Mouse (Mus musculus) layer of hippocampus, adult 2 months (tissue): Measurements from ENCODE around the gene Wdr93. TPM values are rescaled to one million over a fixed set of nuclear protein-coding genes. Genes with fewer than 3 reads are reported as not detected.

ENCODE experiments used
- DNase-seq, 2 experiments: peaks; one replicate each; pipeline ENCODE4 v3.0.0; 2022; ENCODE audit warnings: low spot score in 2 of 2
- H3K27ac ChIP-seq: fragments of 200-600 bp; 2 replicates; pipeline ENCODE4 v1.8.1; 2022
- H3K4me3 ChIP-seq: fragments of 200-600 bp; 2 replicates; pipeline ENCODE4 v1.8.1; 2022; ENCODE audit warnings: mild to moderate bottlenecking
- CTCF ChIP-seq: fragments of 200-600 bp; conservative IDR thresholded peaks from 2 replicates; pipeline ENCODE4 v1.8.1; 2022; ENCODE audit warnings: antibody characterized with exemption, mild to moderate bottlenecking, moderate library complexity
- total RNA-seq, 2 experiments: library from RNA; stranded (reverse); gene quantifications; 2 replicates each; pipeline ENCODE4 v1.2.3; 2021

Wdr93 gene
- total RNA-seq, 2 experiments from 2014 or later = 0.36 TPM; not detected in 1

GRCm38 (mm10) chr7:79793688-79794087 is 50.7 kb downstream of the Wdr93 start, which contains the start of gene Mesp1:
Mesp1 (minus strand) TSS chr7:79793788.
- H3K4me3 ChIP-seq = peak within 1 kb of the TSS; percentile 60
- no peak for DNase-seq
- no peak for TF ChIP-seq CTCF

GRCm38 (mm10) chr7:79798606-79799005 is 55.6 kb downstream of the Wdr93 start:
- no peak for DNase-seq
- H3K4me3 ChIP-seq = no peak overlapping the region
- no peak for TF ChIP-seq CTCF
- H3K27ac ChIP-seq = no peak overlapping the region

More at GRCm38 (mm10) chr7:79793688-79794087, 50.7 kb downstream of the Wdr93 start, which contains the start of gene Mesp1:
- H3K27ac ChIP-seq = no peak within 1 kb of the TSS

GRCm38 (mm10) chr7:79799048-79799447 is 56.1 kb downstream of the Wdr93 start:
- no peak overlapping the region for H3K4me3 ChIP-seq
- no peak overlapping the region for H3K27ac ChIP-seq
- DNase-seq = peak; percentile 72 to 87
- TF ChIP-seq CTCF = peak; percentile 93

GRCm38 (mm10) chr7:79799506-79799905 is 56.5 kb downstream of the Wdr93 start:
- no peak overlapping the region for H3K27ac ChIP-seq
- TF ChIP-seq CTCF = no peak
- H3K4me3 ChIP-seq = no peak overlapping the region
- no peak for DNase-seq

- no peak for DNase-seq
- Histone ChIP-seq H3K27ac (no peak overlapping the region), H3K4me3 (no peak overlapping the region)
- TF ChIP-seq CTCF = no peak
Measured at GRCm38 (mm10) chr7:79800336-79800735, 57.4 kb downstream of the Wdr93 start.

- no peak overlapping the region for H3K27ac ChIP-seq
- no peak for TF ChIP-seq CTCF
- DNase-seq = no peak
- no peak overlapping the region for H3K4me3 ChIP-seq
Measured at GRCm38 (mm10) chr7:79801391-79801790, 58.4 kb downstream of the Wdr93 start.

GRCm38 (mm10) chr7:79802037-79802436 is 59.1 kb downstream of the Wdr93 start:
- no peak overlapping the region for H3K4me3 ChIP-seq
- TF ChIP-seq CTCF = no peak
- DNase-seq = no peak
- no peak overlapping the region for H3K27ac ChIP-seq

- Histone ChIP-seq H3K27ac (no peak overlapping the region), H3K4me3 (no peak overlapping the region)
- DNase-seq = no peak
- TF ChIP-seq CTCF = no peak
Measured at GRCm38 (mm10) chr7:79803887-79804286, 60.9 kb downstream of the Wdr93 start.

- Histone ChIP-seq H3K27ac (no peak overlapping the region), H3K4me3 (no peak overlapping the region)
- TF ChIP-seq CTCF = no peak
- no peak for DNase-seq
Measured at GRCm38 (mm10) chr7:79808561-79808960, 65.6 kb downstream of the Wdr93 start.

- DNase-seq = peak; percentile 44 to 72
- peak within 1 kb of the TSS; percentile 51 for H3K4me3 ChIP-seq
- peak; percentile 33 for TF ChIP-seq CTCF
- H3K27ac ChIP-seq = peak within 1 kb of the TSS; percentile 32
Measured at GRCm38 (mm10) chr7:79810611-79811506, 67.9 kb downstream of the Wdr93 start, which contains the start of gene Mesp2. Mesp2 (plus strand) TSS chr7:79810727.

GRCm38 (mm10) chr7:79813409-79813808 is 70.4 kb downstream of the Wdr93 start:
- no peak for DNase-seq
- no peak for TF ChIP-seq CTCF
- H3K27ac ChIP-seq = no peak overlapping the region

GRCm38 (mm10) chr7:79818321-79818720 is 75.4 kb downstream of the Wdr93 start:
- no peak overlapping the region for H3K27ac ChIP-seq
- TF ChIP-seq CTCF = no peak
- DNase-seq = no peak

More at GRCm38 (mm10) chr7:79813409-79813808, 70.4 kb downstream of the Wdr93 start:
- H3K4me3 ChIP-seq = no peak overlapping the region

GRCm38 (mm10) chr7:79819515-79819914 is 76.6 kb downstream of the Wdr93 start:
- DNase-seq = no peak
- no peak for TF ChIP-seq CTCF
- H3K4me3 ChIP-seq = no peak overlapping the region

More at GRCm38 (mm10) chr7:79818321-79818720, 75.4 kb downstream of the Wdr93 start:
- H3K4me3 ChIP-seq = no peak overlapping the region

More at GRCm38 (mm10) chr7:79819515-79819914, 76.6 kb downstream of the Wdr93 start:
- no peak overlapping the region for H3K27ac ChIP-seq
